Mouse (Mus musculus) brain, embryonic 14.5 days (tissue): Measurements from ENCODE around the gene Rlbp1. TPM values are rescaled to one million over a fixed set of nuclear protein-coding genes. Genes with fewer than 3 reads are reported as not detected.

Experiments
- DNase-seq: peaks from one replicate; pipeline ENCODE4 v3.0.0-alpha.2; 2011; ENCODE audit warnings: low read depth
- CTCF ChIP-seq: fragments of 200-500 bp; IDR thresholded peaks from 2 replicates; pipeline ENCODE4 v1.5.1; 2012; ENCODE audit warnings: inconsistent platforms, mild to moderate bottlenecking, moderate library complexity, borderline replicate concordance; ENCODE audit not compliant: insufficient read depth, insufficient read length; ENCODE audit errors: extremely low read depth
- POLR2A ChIP-seq: fragments of 200-500 bp; IDR thresholded peaks from 2 replicates; pipeline ENCODE4 v1.6.1; 2012; ENCODE audit warnings: mild to moderate bottlenecking, inconsistent platforms, borderline replicate concordance; ENCODE audit not compliant: poor library complexity, insufficient read depth, insufficient read length, severe bottlenecking; ENCODE audit errors: extremely low read depth
- polyA plus RNA-seq: library from polyadenylated mRNA; depleted of rRNA; stranded (reverse); fragments of >200 nt; gene quantifications from 2 replicates; pipeline ENCODE4 v1.2.3, GENCODE M21; 2012; rRNA removed

Gene Rlbp1
- polyA plus RNA-seq, 1 experiment, result 26.1 TPM

DNA sequence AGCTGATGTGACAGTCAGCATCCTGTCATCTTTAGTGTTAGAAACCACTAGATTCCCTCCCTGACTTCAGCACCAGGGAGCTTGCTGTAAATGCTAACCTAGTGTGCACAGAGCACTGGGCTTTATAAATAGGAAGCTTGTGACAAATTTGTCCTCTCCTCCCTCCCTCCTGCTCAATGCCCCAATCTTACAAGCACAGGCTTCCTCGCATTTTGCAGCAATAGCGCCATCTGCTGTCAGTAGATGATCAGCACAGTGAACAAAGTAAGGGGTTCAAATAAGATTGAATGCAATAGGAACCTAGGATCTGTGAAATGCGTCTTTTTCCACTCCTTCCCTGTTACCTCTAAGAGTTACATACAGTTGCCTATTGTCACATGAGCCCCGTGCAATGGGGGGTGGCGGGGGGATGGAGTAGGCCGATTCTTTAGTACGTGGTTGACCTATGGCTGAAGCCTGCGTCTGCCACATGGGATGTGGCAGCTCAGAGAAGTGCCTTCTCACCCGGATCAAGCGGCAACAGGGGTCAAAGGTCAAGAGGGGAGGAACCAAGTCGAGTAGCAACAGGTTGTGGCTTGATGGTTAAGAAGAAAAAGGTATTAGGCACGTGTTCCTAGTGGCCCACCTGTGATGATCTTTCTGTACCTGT, 37.0 kb downstream of the Rlbp1 start:
- TF ChIP-seq CTCF (peak; percentile 87), POLR2A (no peak)
- peak; percentile 93 for DNase-seq

- no peak for DNase-seq
- TF ChIP-seq CTCF (no peak), POLR2A (no peak)
Measured at GRCm38 (mm10) chr7:79348816-79349215, 38.0 kb downstream of the Rlbp1 start.

DNA sequence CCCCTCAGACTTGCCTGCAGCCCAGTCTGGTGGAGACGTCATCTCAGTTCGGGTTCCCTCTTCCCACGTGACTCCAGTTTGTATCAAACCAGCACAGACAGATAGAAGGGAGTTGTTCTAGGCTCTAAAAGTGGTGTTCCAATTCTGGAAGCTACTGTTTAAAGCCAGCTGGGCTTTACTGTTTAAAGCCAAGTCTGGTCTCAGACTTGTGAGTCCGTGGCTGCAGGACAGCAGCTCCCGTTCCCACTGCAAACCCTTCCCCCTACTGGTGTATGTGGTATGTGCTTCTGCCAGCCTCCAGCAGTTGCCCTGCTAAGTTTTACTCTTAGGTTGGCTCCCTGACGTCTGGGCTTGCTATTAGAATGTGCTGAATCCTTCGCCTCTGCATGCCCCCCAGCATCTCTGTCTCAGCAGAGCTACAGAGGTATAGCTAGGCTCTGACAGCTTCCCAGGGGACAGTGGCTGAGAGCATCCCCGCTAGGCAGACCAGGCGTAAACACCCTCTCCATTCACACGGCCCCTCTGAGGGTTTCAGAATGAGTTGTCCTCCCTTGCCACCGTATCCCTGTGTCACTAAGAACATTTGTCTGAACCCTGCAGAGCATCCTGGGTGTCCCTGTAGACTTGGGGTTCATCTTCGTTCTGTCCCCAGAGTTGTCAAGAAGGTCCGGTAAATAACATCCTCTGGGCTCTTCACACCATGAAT, 39.6 kb downstream of the Rlbp1 start:
- no peak for DNase-seq

DNA sequence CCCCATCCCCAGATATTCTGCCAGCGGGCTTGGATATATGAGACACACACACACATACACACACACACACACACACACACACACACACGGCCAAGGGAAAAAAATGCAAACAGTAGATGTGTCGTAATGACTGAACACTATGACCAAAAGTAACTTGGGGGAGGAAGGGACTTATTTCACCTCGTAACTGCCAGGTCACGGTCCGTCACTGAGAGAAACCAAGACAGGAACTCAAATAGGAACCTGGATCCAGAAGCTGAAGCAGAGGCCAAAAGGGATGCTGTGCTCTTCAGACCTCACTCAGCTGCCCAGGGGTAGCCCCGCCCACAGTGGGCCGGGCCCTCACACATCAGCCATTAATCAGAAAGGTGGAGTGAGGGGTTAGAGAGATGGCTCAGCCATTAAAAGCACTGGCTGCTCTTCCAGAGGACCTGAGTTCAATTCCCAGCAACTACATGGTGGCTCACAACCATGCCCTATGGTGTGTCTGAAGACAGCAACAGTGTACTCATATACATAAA, 40.2 kb downstream of the Rlbp1 start:
- TF ChIP-seq CTCF (no peak), POLR2A (no peak)
- no peak for DNase-seq

More for the DNA sequence above, 39.6 kb downstream of the Rlbp1 start:
- peak; percentile 7; the same call in 1 of the 2 replicates for TF ChIP-seq CTCF
- no peak for TF ChIP-seq POLR2A

- TF ChIP-seq POLR2A (no peak), CTCF (peak; percentile 53; the same call in 1 of the 2 replicates)
- peak; percentile 47 for DNase-seq
Measured at GRCm38 (mm10) chr7:79345902-79346301, 40.9 kb downstream of the Rlbp1 start.

GRCm38 (mm10) chr7:79336362-79336910, 50.4 kb downstream of the Rlbp1 start:
- DNase-seq, result no peak
- TF ChIP-seq CTCF, result no peak
- no peak for TF ChIP-seq POLR2A

DNA sequence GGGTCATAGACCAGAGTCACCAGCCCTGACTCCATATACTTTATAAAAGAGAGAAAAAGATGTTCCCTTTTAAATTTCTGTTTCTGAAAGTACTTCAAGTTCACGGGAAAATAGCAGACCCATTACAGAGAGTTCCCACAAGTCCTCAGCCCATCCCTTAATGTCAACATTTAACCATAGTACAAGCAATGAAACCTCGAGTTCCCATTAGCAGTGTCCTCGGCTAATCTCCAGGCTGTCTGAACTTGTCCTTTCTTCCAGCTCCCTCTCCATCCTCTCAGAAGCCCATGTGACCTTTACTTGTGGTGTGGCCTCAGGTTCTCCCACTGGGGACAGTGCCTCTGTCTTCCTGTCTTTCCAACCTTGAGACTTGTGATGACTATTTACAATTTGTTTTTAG, 53.4 kb downstream of the Rlbp1 start:
- TF ChIP-seq CTCF, result no peak
- no peak for TF ChIP-seq POLR2A
- DNase-seq, result no peak

- peak; percentile 57 for DNase-seq
- no peak for TF ChIP-seq POLR2A
- no peak for TF ChIP-seq CTCF
Measured at GRCm38 (mm10) chr7:79331197-79331596, 55.7 kb downstream of the Rlbp1 start.

DNA sequence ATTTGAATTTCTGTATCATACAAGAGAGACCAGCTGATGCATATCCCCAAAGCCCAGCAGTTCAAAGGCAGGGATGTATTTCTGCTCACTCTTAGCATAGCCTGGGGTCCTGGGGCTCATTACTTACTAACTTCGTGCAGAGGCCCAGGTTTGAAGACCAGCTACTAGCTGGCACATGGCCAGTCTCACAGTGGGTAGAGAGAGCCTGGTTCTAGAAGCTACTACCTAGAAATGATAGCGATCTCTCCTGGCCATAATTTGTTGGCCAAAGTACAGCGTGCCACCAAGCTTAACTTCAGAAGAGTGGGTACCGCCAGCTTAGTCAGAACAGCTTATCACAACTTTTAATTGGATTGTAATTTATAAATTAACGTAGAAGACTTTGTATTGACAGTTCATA, 58.1 kb downstream of the Rlbp1 start:
- DNase-seq, result no peak
- TF ChIP-seq POLR2A, result no peak
- TF ChIP-seq CTCF, result no peak

Other genes starting within 250 kb of the Rlbp1 start
- gene Mfge8, start 238.0 kb downstream of the Rlbp1 start, polyA plus RNA-seq, result 129 and 131 TPM in 2 replicates
- gene Abhd2, start 113.8 kb downstream of the Rlbp1 start, polyA plus RNA-seq, result 15.0 and 28.7 TPM in 2 replicates
- 3.2 and 4.6 TPM in 2 replicates for gene Fanci, start 4.9 kb upstream of the Rlbp1 start, polyA plus RNA-seq
- 44.7 and 55.4 TPM in 2 replicates for gene Polg, start 79.3 kb upstream of the Rlbp1 start, polyA plus RNA-seq
- gene Rhcg, start 230.6 kb upstream of the Rlbp1 start, polyA plus RNA-seq, result 1.6 and 3.0 TPM in 2 replicates